Mouse (Mus musculus) cerebellum, postnatal 14 days (tissue): ENCODE measurements around the gene Stx1a.

Experiments used
- DNase-seq, 2 experiments: peaks; one replicate each; pipeline ENCODE4 v3.0.0; 2021; ENCODE audit warnings: mixed read lengths in 2 of 2

Stx1a gene

GRCm38 (mm10) chr5:135008671-135009589 lies 14.4 kb upstream of the Stx1a start, which contains the start of gene Abhd11:
Abhd11 (plus strand) TSS chr5:135009152.
- DNase-seq: peak; percentile 97 to 98

GRCm38 (mm10) chr5:135009590-135010319 lies 13.5 kb upstream of the Stx1a start:
- DNase-seq: peak; percentile 86 to 88

- DNase-seq: no peak
These were observed 13.0 kb upstream of the Stx1a start for GRCm38 (mm10) chr5:135010320-135010709.

GRCm38 (mm10) chr5:135010841-135011743 lies 12.2 kb upstream of the Stx1a start:
- DNase-seq: no peak

GRCm38 (mm10) chr5:135011809-135012613 lies 11.3 kb upstream of the Stx1a start:
- no peak for DNase-seq

GRCm38 (mm10) chr5:135012671-135013441 lies 10.4 kb upstream of the Stx1a start:
- peak; percentile 89 to 94 for DNase-seq

GRCm38 (mm10) chr5:135015497-135015896 lies 7.8 kb upstream of the Stx1a start:
- peak; percentile 95 to 96 for DNase-seq

GRCm38 (mm10) chr5:135016224-135016759 lies 7.0 kb upstream of the Stx1a start:
- no peak for DNase-seq

- DNase-seq: peak; percentile 100
These were observed 1.5 kb upstream of the Stx1a start for GRCm38 (mm10) chr5:135021814-135022213.

- DNase-seq: no peak
These were observed 1.5 kb downstream of the Stx1a start for GRCm38 (mm10) chr5:135024665-135025224.

GRCm38 (mm10) chr5:135025899-135026298 lies 2.6 kb downstream of the Stx1a start:
- peak in 1 of 2 experiments; percentile 9 for DNase-seq

GRCm38 (mm10) chr5:135029007-135029854 lies 5.9 kb downstream of the Stx1a start:
- DNase-seq: peak; percentile 80 to 82

- DNase-seq: no peak
These were observed 9.3 kb downstream of the Stx1a start for GRCm38 (mm10) chr5:135032581-135032980.

GRCm38 (mm10) chr5:135034593-135034992 lies 11.3 kb downstream of the Stx1a start:
- no peak for DNase-seq

- DNase-seq: no peak
These were observed 12.5 kb downstream of the Stx1a start for GRCm38 (mm10) chr5:135035608-135036359.

- DNase-seq: no peak
These were observed 14.7 kb downstream of the Stx1a start for GRCm38 (mm10) chr5:135037946-135038345.

- no peak for DNase-seq
These were observed 16.3 kb downstream of the Stx1a start for GRCm38 (mm10) chr5:135039541-135039940.

GRCm38 (mm10) chr5:135040059-135040458 lies 16.8 kb downstream of the Stx1a start:
- DNase-seq: no peak
